Mouse (Mus musculus) fibroblast of lung, adult 2 months (primary cell): ENCODE data around the gene Esyt1.
"Not testable (repeated sequence)": the region's sequence is repeated elsewhere in the genome, so short reads cannot be mapped to it uniquely, and the experiment has no call there.

Experiments
- DNase-seq: peaks from one replicate; pipeline ENCODE4 v3.0.0-alpha.2; 2011; ENCODE audit warnings: low read depth

Gene Esyt1

GRCm38 (mm10) chr10:128538340-128538870, 12.7 kb upstream of the Esyt1 start:
- DNase-seq = no peak

- peak; percentile 82 for DNase-seq
Measured at GRCm38 (mm10) chr10:128536266-128536940, 10.7 kb upstream of the Esyt1 start.

GRCm38 (mm10) chr10:128535624-128536265, 10.1 kb upstream of the Esyt1 start:
- DNase-seq = no peak

DNA sequence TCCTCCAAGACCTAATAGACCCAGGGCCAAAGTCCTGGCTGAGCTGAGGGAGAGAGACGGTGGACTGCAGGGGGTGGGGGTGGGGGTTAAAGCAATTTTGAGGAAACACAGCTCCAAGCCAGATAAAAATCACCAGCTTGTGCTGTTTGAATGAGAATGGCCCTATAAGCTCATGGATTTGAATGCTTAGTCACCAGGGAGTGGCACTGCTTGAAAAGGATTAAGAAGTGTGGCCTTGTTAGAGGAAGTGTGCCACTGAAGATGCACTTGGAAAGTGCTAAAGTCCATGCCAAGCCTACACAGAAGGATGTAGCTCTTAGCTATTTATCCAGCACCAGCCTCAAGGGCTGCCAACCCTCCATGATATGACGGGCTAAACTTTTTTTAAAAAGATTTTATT, 9.5 kb upstream of the Esyt1 start:
- no peak for DNase-seq

GRCm38 (mm10) chr10:128526366-128527356, 990 bp upstream of the Esyt1 start:
- no peak for DNase-seq

GRCm38 (mm10) chr10:128524732-128525662, 674 bp downstream of the Esyt1 start:
- no peak for DNase-seq

DNA sequence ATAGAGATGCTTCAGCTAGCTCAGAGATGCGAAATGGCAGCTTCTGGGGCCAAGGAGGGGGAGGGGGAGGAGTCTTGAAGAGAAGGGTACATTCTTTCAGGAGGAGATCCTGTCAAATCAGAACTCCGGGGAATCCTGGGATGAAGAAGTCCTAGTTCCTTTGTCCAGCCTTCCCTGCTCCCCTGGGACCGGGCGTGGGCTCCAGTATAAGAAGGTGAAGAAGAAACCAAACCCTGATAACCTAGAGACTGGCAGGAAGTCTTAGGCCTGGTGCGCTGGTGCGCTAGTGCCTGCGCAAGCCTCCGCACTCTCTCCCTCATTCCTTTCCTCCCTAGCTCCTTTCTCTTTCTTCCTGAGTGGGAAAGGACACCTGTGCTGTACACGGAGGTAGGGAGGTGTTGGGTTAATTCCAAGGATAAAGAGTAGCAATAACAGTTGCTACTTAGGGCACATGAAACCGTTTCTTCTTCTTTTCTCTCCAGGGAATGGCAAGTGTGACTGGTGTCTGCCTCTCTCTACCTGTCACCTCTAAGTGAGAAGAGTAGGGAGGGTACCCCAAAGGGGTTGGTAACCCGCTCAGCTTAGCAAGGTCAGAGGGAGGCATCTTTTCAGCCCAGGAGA, 1.4 kb downstream of the Esyt1 start:
- no peak for DNase-seq

GRCm38 (mm10) chr10:128522351-128522750, 3.3 kb downstream of the Esyt1 start:
- no peak for DNase-seq

GRCm38 (mm10) chr10:128520591-128520990, 5.1 kb downstream of the Esyt1 start:
- DNase-seq = no peak

DNA sequence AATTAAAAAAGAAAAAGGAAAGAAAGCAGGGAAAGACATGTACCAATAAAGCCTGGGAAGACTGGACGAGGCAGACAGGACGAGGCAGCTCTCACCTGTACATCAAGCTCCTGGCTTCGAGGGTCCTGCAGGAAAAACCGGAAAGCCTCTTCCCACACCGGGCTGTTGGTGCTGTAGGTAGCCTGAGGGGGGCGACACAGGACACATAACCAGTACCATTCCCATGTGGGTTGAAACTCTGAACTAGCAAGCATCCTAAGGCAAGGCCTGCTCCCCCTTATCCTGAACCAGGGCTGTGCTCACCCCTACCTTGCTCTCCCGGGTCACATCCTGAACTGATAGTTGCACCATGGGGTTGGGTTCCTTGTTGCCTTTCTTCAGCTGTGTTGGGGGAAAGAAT, 6.8 kb downstream of the Esyt1 start:
- no peak for DNase-seq

- DNase-seq = no peak
Measured at GRCm38 (mm10) chr10:128516677-128517076, 9.0 kb downstream of the Esyt1 start.

DNA sequence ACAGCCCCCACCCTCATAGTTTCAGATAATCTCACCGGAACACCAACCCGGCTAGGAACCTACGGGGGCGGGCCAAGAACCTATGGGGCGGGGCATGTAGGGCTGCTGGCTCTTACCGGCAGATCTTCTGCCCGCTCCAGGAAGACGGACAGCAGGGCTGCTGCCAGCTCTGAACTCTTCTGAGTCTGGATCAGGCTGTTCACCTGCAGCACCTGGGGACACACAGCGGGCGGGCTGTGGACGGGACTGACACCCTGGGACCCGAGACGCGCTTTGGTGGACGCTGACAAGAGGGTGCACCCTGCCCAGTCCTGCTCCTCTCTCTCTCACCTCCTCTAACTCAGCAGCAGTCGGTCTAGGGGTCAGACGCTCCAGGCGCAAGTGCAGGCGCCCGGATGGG, 9.6 kb downstream of the Esyt1 start:
- no peak for DNase-seq

- DNase-seq = no peak
Measured at GRCm38 (mm10) chr10:128515044-128515443, 10.6 kb downstream of the Esyt1 start.

DNA sequence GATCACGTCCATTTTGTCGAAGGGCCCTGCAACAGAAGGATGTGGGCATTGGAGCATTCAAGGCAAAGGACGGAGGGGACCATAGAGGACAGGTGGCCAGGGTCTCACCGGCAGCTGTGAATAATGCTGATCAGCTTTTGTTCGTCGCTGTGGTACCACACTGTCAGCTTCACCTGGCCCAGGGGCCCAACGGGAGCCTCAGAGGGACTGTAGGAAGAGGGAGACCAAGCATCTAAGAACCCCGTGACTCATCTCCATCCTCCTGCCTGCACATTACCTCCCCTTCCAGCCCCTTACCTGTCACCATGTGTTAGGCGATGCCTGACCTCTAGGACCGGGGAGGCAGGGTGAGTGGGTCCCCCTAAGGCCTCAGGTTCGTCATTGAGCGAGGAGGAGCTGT, 13.9 kb downstream of the Esyt1 start:
- DNase-seq = no peak

DNA sequence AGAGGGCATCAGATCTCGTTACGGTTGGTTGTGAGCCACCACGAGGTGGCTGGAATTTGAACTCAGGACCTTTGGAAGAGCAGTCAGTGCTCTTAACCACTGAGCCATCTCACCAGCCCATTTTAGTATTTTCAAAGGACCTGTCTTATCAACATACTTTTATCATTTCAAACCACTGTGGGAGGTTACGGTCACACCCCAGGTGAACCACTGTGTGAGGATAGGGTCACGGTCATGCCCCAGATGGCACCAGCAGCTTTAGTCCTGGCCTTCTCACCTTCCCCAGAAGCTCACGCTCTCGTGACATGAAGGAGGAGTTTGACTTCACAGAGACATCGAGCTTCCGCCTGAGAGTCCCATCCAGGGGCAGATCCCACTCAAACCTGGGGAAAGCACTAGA, 14.5 kb downstream of the Esyt1 start:
- DNase-seq = no peak

DNA sequence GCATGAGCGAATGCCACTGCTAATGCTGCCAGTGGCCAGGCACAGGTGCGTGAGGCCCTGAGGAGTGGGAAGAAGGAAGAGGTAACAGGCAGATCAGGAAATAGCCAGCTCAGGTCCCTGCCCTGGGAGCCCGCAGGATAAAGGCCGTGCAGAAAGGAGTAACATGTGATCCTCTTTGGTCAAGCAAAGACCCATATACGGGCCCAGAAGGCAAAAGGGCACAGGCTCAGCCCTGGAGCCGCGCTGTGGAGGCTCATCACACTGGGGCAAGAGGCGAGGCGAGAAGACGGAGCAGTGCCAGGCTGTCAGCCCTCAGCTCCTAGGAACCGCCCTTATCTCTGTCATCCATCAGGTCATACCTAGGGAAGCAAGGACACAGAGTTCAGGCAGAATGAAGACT, 15.4 kb downstream of the Esyt1 start:
- no peak for DNase-seq

- no peak for DNase-seq
Measured at GRCm38 (mm10) chr10:128509831-128510230, 15.8 kb downstream of the Esyt1 start.

DNA sequence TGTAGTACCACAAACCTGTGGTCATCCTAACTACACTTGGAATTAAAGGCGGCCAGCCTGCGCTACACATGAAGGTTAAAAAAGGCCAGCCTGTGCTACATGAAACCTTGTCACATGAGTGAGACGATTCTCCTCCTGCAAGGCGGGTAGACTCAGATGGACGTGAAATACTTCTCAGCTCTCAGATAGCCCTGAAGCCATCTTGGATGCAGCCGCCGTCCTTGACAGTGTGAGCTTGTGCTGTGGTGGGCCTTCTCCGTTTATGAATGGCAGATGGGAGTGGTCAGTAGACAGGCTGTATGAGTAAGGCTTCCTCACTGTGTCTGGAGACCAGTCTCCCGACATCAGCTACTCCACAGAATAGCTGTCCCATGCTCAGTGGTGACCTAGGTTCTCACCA, 16.5 kb downstream of the Esyt1 start:
- no peak for DNase-seq

- no peak for DNase-seq
Measured at GRCm38 (mm10) chr10:128508260-128508659, 17.4 kb downstream of the Esyt1 start.

GRCm38 (mm10) chr10:128505974-128506373, 19.7 kb downstream of the Esyt1 start:
- DNase-seq = no peak

DNA sequence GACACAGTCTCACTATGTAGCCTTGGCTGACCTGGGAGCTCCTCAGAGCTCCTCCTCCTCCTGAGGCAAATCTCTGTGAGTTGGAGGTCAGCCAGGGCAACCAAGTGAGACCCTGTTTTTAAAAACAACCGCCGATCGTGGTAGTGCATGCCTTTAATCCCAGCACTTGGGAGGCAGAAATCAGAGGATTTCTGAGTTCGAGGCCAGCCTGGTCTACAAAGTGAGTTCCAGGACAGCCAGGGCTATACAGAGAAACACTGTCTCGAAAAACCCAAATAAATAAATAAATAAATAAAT, 20.4 kb downstream of the Esyt1 start:
- DNase-seq = not testable (repeated sequence)
